Mouse (Mus musculus): ENCODE measurements around the gene Ptpn13.

Gene Ptpn13

GRCm38 (mm10) chr5:103460903-103461302, 35.9 kb downstream of the Ptpn13 start:
- no peak for DNase-seq

DNA sequence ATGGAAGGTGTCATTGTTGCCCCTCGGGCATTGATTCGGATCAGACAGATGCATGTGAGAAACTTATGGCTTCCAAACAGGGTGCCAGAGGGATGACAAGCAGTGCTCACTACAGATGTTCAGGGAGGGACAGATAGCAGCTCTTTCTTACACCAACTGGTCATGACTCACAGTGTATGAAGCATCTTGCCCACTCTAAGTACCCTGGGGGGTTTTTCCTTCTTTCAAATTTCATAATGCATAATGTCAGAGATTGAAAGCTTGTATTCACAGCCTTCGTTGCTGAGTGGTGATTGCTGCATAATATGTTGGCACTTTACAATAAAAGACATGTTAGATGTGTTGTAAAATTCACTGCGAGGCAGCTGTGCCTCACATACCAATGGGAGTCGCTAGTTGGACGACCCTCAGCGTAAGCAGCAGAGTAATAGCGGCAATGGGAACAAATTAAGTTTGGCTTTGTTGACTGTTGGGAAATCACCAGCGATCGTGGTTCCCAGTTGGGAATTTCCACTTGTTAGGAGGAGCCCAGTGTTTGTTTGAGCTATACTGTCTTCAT, 38.7 kb downstream of the Ptpn13 start:
- DNase-seq = no peak

DNA sequence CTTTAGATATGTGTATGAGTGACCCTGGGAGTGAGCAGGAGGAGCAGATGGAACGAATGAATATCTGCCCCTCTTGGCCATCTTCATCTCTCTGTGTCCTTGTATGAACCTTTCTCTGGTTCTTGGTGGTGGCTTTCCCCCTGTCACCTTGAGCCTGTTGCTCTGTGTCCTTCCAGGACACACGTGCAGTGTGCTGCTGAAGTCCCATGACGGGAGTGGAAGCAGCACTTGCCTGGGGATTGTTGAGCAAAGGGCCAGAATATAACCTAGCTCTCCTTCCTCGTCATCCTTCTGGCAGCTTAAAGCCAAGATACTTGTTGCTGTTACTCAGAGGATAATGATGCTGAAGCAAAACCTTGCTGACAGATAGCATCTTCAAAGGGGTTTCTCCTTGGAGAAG, 39.3 kb downstream of the Ptpn13 start:
- no peak for DNase-seq

DNA sequence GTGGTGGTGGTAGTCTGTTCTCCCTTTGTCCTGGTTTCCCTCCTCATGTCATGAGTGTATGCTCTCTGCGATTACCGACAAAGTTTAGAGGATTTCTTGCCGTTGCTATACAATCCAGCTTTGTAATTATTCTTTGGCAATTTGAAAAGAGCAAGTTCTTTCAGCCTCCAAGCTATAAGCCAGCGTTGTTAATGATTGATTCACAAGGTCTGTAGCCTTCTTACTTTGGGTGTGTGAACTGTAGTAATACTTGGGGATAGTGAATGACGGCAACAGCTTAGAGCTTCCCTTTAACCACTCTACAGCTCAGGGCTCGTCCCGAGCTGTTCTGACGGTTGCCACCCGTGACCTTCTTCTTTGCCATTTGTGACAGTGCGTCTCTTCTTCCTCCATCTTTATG, 39.8 kb downstream of the Ptpn13 start:
- DNase-seq = no peak

- DNase-seq = no peak
These were observed 47.7 kb downstream of the Ptpn13 start for GRCm38 (mm10) chr5:103472670-103473069.

- no peak for DNase-seq
These were observed 48.6 kb downstream of the Ptpn13 start for GRCm38 (mm10) chr5:103473467-103474096.

- DNase-seq = no peak
These were observed 49.3 kb downstream of the Ptpn13 start for GRCm38 (mm10) chr5:103474259-103474658.

- no peak for DNase-seq
These were observed 50.5 kb downstream of the Ptpn13 start for GRCm38 (mm10) chr5:103475503-103475902.

DNA sequence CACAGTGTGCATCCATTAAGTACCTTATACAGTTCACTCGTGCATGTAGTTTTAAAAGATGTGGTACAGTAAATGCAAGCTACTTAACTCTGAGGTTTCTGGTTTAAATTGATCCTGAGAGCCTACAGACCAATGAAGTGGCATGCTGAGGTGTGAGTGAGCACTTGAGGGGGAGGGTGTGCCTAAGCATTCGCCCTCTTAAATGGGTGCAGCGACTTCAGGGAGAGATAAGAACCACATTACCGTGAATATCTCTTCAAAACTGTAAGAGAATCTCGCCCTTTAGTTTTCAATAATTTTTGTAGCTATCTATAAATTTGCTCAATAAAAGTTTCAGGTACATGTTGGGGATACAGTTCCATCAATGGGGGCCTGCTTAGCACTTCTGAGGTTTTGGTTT, 54.5 kb downstream of the Ptpn13 start:
- DNase-seq = no peak

GRCm38 (mm10) chr5:103481222-103481621, 56.2 kb downstream of the Ptpn13 start:
- DNase-seq = no peak

DNA sequence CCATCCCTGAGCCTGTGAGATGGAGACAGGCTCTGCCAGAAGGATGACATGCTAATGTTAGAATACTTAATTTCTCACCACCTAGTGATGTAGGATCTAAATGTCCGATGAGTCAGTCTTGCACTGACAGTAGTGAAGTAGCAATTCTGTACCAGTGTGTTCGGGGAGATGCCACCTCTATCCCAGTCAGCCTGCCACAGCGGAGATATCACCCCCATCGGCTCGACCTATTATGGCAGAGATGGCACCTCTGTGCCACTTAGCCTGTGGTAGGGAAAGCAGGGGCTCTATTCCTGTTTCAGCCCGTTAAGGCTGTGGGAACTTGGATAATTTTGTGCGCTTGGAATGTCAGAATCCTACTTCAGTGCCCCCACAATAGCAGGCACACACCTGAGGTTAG, 62.0 kb downstream of the Ptpn13 start:
- DNase-seq = no peak

DNA sequence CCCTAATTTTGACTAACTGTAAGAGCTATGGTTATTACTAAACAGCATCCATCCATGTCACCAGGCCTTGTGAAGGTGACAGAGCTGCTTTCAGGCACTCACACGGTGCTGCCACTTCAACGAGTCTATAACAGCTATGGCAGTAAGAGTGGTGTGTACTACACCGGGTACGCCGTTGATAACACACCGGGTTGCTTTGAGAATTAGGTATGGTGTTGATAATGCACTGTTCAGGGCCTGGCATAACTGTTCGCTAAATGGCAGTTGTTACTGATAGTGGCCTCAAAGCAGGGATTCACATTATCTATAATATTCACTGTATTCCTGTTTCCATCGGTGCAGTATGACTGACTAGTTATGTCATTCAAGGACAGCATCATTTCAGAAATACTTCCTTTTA, 66.0 kb downstream of the Ptpn13 start:
- no peak for DNase-seq

- DNase-seq = no peak
These were observed 66.8 kb downstream of the Ptpn13 start for GRCm38 (mm10) chr5:103491788-103492187.

- no peak for DNase-seq
These were observed 72.1 kb downstream of the Ptpn13 start for GRCm38 (mm10) chr5:103497061-103497460.

DNA sequence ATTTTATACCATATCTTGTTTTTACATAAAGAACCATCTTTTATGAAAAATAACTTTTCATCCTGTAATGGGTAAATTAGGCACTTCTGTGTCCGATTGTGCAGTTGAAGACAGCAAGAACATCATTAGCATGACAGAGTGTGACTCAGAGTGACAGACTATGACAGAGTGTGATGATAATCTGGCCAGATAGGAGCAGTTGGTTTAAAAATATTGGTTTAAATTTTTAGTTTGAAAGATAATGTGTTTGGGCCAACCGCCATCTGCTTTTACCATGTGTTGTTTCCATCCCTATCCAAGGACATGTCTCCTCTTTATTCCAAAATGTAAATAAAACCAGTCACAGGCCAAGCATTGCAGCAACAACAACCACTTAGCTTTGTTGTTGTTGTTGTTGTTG, 72.5 kb downstream of the Ptpn13 start:
- no peak for DNase-seq

- DNase-seq = no peak
These were observed 74.3 kb downstream of the Ptpn13 start for GRCm38 (mm10) chr5:103499305-103499704.

- no peak for DNase-seq
These were observed 76.1 kb downstream of the Ptpn13 start for GRCm38 (mm10) chr5:103501076-103501475.

- no peak for DNase-seq
These were observed 76.8 kb downstream of the Ptpn13 start for GRCm38 (mm10) chr5:103501839-103502238.

DNA sequence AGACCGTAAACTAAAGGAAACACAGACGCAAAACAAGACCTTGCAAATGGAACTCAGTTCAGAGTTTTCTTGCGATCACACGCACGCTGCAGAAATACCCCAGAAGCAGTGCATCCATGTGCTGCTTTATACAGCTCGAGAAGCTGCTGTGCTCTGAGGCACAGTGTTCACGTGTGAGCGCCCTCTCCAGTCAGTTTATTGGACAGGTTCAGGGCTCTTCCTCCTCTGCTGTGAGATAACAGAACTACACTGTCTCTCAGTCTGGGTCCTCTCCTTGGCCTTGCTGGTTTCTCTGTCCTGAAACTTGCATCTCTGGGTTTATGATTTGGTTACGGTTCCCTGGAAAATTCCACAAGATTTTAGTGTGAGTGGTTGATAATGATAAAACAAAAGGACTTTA, 88.2 kb downstream of the Ptpn13 start:
- DNase-seq = no peak

GRCm38 (mm10) chr5:103514441-103514840, 89.4 kb downstream of the Ptpn13 start:
- DNase-seq = no peak

GRCm38 (mm10) chr5:103515876-103516275, 90.9 kb downstream of the Ptpn13 start:
- no peak for DNase-seq

DNA sequence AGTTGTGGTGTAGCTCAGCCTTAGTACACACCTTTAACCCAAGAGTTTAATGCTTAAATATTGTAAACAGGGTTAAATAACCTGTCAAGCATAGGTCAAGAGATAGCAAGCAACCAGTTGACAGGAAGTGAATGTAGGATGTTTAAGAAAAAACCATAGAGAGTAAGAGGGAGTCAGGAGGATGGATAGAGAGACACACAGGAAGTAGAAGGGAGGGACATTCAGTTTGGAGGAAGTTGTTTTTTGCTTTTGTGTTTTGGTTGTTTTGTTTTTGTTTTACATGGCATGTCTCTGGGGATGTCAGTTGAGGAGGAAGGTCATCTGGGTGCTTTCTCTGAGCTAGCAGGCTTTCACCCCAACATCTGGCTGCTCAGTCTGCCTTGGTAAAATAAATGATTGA, 91.6 kb downstream of the Ptpn13 start:
- no peak for DNase-seq

- no peak for DNase-seq
These were observed 92.6 kb downstream of the Ptpn13 start for GRCm38 (mm10) chr5:103517641-103518040.

DNA sequence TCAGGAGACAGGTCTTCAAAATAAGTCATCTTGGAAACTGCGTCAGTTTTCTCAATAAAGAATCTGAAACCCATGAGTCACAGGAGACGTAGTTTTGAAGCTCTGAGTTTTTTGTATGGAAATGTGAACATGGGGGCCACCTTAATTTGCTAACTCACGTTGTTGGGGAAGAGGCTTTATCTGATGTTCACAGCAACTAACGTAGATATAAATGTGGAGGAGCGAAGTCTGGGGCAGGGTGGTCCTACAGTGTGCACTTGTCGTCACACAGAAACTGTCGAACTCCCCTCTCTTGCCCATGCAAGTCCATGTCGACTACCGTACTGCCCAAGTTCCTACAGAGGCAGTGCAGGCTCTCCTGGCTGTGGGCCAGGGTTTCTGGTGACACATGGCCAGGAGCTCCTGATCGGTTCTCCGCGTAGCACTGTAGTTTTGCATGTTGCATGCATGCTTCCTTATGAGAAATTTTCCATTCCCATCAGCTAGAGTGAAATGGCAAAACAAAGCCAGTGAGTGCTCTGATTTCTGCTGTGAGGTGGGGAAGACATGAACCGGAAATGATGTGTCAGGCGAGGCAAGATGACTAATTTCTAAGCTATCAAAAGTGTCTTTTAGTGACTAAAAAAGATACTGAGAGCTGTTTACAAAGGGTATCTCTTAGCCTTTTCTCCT, 93.9 kb downstream of the Ptpn13 start:
- DNase-seq = peak; percentile 6 to 21

- DNase-seq = no peak
These were observed 97.4 kb downstream of the Ptpn13 start for GRCm38 (mm10) chr5:103522371-103522770.

All from cerebellum, adult 18-20 months (tissue).